Mouse (Mus musculus) heart, adult 2 months (tissue): ENCODE data around the gene Foxo3.

ENCODE experiments used
- CTCF ChIP-seq: fragments of 200-600 bp; IDR thresholded peaks from 2 replicates; pipeline ENCODE4 v1.8.1; 2022; ENCODE audit warnings: antibody characterized with exemption, mild to moderate bottlenecking, moderate library complexity
- POLR2A ChIP-seq: fragments of 200-500 bp; IDR thresholded peaks from 2 replicates; pipeline ENCODE4 v1.6.1; 2011; ENCODE audit warnings: mild to moderate bottlenecking, low read depth, low read length, control low read depth; ENCODE audit not compliant: insufficient read depth

- TF ChIP-seq POLR2A = no peak
- no peak for TF ChIP-seq CTCF
Measured at GRCm38 (mm10) chr10:42227751-42228241, 48.8 kb downstream of the Foxo3 start.
